In the genomic region with DNA sequence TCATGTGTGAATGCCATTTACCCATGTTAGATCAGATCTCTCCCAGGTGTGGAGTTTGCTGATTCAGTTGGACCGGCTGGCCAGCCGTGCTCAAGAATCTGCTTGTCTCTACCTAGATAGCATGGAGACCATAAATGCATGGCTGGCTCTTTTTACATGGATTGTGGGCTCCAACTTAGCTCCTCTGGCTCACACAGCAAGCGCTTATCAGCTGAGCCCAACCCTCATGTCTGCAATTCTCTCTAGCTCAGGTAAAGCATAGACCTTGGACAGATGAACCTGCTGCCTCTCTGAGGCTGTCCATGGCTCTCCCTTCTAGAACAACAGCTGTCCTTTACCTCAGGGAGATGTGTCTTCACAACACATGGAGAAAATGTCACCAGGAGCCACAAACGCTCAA, we compare ENCODE assay signal across 26 mouse cellular contexts.
"Had no signal": no experiment of that assay in that cellular context is flagged by ENCODE, and none has a peak within 500 bp of the region (broad histone marks: within the 10 kb centered on the region; RNA-seq: fewer than 3 reads in every experiment).

No protein-coding gene starts in this region.

- H3K27me3 ChIP-seq: heart, embryonic 13.5 days; heart, embryonic 15.5 days; hindbrain, embryonic 12.5 days; kidney, embryonic 15.5 days; limb, embryonic 13.5 days; limb, embryonic 15.5 days; liver, embryonic 12.5 days had no signal

- H3K36me3 ChIP-seq: heart, embryonic 13.5 days; heart, embryonic 15.5 days; hindbrain, embryonic 10.5 days; hindbrain, embryonic 12.5 days; kidney, embryonic 15.5 days; limb, embryonic 13.5 days; limb, embryonic 15.5 days; liver, embryonic 12.5 days had no signal

- H3K27ac ChIP-seq: gastrocnemius, adult 2 months; heart, adult 2 months; heart, embryonic 13.5 days; heart, embryonic 15.5 days; hindbrain, embryonic 10.5 days; hindbrain, embryonic 12.5 days; hindbrain, embryonic 14.5 days; kidney, embryonic 15.5 days; kidney, postnatal 0 days; limb, embryonic 13.5 days; limb, embryonic 15.5 days; liver, embryonic 12.5 days had no signal

- ATAC-seq: hindbrain, embryonic 16.5 days; inflammation-experienced regulatory T-cells, adult 6 months; liver, embryonic 12.5 days had no signal

- H3K4me2 ChIP-seq: heart, embryonic 11.5 days; heart, embryonic 13.5 days; heart, embryonic 15.5 days; hindbrain, embryonic 12.5 days; hindbrain, embryonic 14.5 days; kidney, embryonic 15.5 days; limb, embryonic 13.5 days; limb, embryonic 15.5 days; liver, embryonic 12.5 days had no signal

- H3K4me1 ChIP-seq: heart, embryonic 13.5 days; heart, embryonic 15.5 days; hindbrain, embryonic 12.5 days; limb, embryonic 15.5 days had no signal

- H3K4me3 ChIP-seq: gastrocnemius, adult 2 months; heart, adult 2 months; heart, embryonic 13.5 days; heart, embryonic 15.5 days; hindbrain, embryonic 10.5 days; hindbrain, embryonic 12.5 days; kidney, embryonic 15.5 days; limb, embryonic 13.5 days; limb, embryonic 15.5 days; liver, embryonic 12.5 days had no signal

- H3K9me3 ChIP-seq: heart, embryonic 13.5 days; heart, embryonic 15.5 days; hindbrain, embryonic 10.5 days; hindbrain, embryonic 12.5 days; kidney, embryonic 15.5 days; limb, embryonic 13.5 days; limb, embryonic 15.5 days; liver, embryonic 12.5 days had no signal

- H3K9ac ChIP-seq: heart, embryonic 13.5 days; heart, embryonic 15.5 days; hindbrain, embryonic 12.5 days; hindbrain, embryonic 14.5 days; kidney, embryonic 15.5 days; limb, embryonic 13.5 days; limb, embryonic 15.5 days; liver, embryonic 12.5 days had no signal

- DNase-seq: gastrocnemius, adult 2 months; gastrocnemius, postnatal 10 days; gastrocnemius, postnatal 25 days; heart, adult 2 months; heart, postnatal 4 days; kidney, adult 11 months; kidney, adult 2 months; kidney, adult 9 months; kidney, postnatal 14 days; kidney, postnatal 36 days; layer of hippocampus, adult 9-11 months; layer of hippocampus, postnatal 36 days; left cerebral cortex, postnatal 4 days had no signal
